Mouse (Mus musculus) CH12.LX (cell line): Measurements from ENCODE around the gene Pcna.

Experiments used
- IRF4 ChIP-seq: IDR thresholded peaks from 2 replicates; pipeline ENCODE4 v1.6.1; 2014; ENCODE audit warnings: low read depth, mild to moderate bottlenecking, inconsistent platforms, low read length, improper control_type of control experiment
- ZKSCAN1 ChIP-seq: IDR thresholded peaks from 2 replicates; pipeline ENCODE4 v1.6.1; 2012; ENCODE audit warnings: low read depth, inconsistent platforms, low read length, improper control_type of control experiment, borderline replicate concordance

GRCm38 (mm10) chr2:132262175-132262574 lies 9.1 kb upstream of the Pcna start:
- TF ChIP-seq IRF4, result no peak
- no peak for TF ChIP-seq ZKSCAN1
